Mouse (Mus musculus) heart, adult 2 months (tissue): Measurements from ENCODE around the gene Gins2.

ENCODE experiments used
- CTCF ChIP-seq: fragments of 200-600 bp; IDR thresholded peaks from 2 replicates; pipeline ENCODE4 v1.8.1; 2022; ENCODE audit warnings: antibody characterized with exemption, mild to moderate bottlenecking, moderate library complexity
- EP300 ChIP-seq: fragments of 200-500 bp; IDR thresholded peaks from 2 replicates; pipeline ENCODE4 v1.6.1; 2011; ENCODE audit warnings: low read depth, low read length, control low read depth; ENCODE audit not compliant: insufficient read depth
- POLR2A ChIP-seq: fragments of 200-500 bp; IDR thresholded peaks from 2 replicates; pipeline ENCODE4 v1.6.1; 2011; ENCODE audit warnings: mild to moderate bottlenecking, low read depth, low read length, control low read depth; ENCODE audit not compliant: insufficient read depth

DNA sequence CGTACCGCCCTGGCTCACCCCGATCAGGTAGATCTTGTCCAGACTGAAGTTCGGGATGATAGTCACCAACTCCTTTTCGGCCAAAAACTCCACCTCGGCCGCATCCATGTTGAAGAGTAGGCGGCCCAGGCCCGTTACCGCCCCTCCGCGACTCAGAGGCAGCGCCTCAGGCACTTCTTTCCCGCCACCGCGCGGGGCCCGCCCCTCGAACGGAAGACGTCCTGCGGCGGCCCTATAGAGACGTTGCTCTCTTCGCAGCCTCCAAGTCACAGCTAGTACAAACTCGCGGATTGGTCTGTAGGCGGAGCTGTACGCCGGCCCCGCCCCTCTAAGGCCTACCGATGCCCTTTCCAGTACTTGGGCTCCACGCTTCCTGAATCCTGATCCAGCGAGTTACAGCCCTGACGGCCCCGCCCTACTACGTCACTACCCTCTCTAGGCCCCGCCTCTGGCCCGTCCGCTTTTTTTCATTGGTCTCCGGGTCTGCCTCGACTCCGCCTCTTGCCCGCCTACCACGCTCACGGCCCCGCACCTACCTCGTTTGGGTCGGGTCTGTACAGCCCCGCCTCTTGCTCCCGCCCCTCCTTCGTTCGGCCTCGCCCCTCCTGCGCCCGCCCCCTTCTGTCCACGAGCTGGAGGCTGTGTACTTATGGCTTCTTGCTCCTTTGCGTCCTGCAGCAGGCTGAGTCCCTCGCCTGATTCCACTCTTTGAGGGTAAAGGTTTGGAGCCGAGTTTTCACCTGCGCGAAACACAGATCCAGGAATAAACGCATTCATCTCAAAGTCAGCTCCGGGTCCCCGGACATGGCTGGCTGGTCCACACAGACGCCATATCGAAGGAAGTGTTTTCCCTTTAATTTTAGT is at the start of gene Gins2:
- TF ChIP-seq EP300: no peak; the same call in 1 of the 2 replicates
- TF ChIP-seq CTCF: peak; percentile 9; the same call in 1 of the 2 replicates
- peak; percentile 82 for TF ChIP-seq POLR2A
